Mouse (Mus musculus): ENCODE measurements around the gene Tax1bp3. TPM values are rescaled to one million over a fixed set of nuclear protein-coding genes. Genes with fewer than 3 reads are reported as not detected.

Tax1bp3 gene
- total RNA-seq, 2 experiments from 2014 or later, result 74.0 to 82.4 TPM

GRCm38 (mm10) chr11:73225856-73226255 lies 49.0 kb downstream of the Tax1bp3 start:
- DNase-seq (ENCODE audit: low spot score in 2 of 2), result no peak

GRCm38 (mm10) chr11:73228881-73229280 lies 52.0 kb downstream of the Tax1bp3 start:
- no peak for DNase-seq (ENCODE audit: low spot score in 2 of 2)

GRCm38 (mm10) chr11:73230081-73230480 lies 53.2 kb downstream of the Tax1bp3 start:
- no peak for DNase-seq (ENCODE audit: low spot score in 2 of 2)

GRCm38 (mm10) chr11:73232513-73232912 lies 55.6 kb downstream of the Tax1bp3 start:
- no peak for DNase-seq (ENCODE audit: low spot score in 2 of 2)

Other genes with a start within 250 kb of the Tax1bp3 start
- 10 to 100 TPM; 16.6 to 18.3 TPM for gene Atp2a3, start 215.9 kb upstream of the Tax1bp3 start, total RNA-seq (2021)
- gene P2rx1, start 178.0 kb upstream of the Tax1bp3 start, total RNA-seq (2021), result 1 to 10 TPM; 1.3 to 3.2 TPM
- 1 to 10 TPM; 2.5 to 2.6 TPM for gene Camkk1, start 158.1 kb upstream of the Tax1bp3 start, total RNA-seq (2021)
- 10 to 100 TPM; 15.2 to 17.2 TPM for gene Ncbp3, start 129.3 kb upstream of the Tax1bp3 start, total RNA-seq (2021)
- gene Itgae, start 86.5 kb upstream of the Tax1bp3 start, total RNA-seq (2021), result under 1 TPM; 0.42 to 0.45 TPM
- 1 to 10 TPM; 4.6 to 5.9 TPM for gene Haspin, start 38.8 kb upstream of the Tax1bp3 start, total RNA-seq (2021)
- gene P2rx5, start 16.7 kb upstream of the Tax1bp3 start, total RNA-seq (2021), result 1 to 10 TPM; 1.8 to 2.7 TPM
- 10 to 100 TPM; 60.5 to 72.1 TPM for gene Emc6, start within 50 bp of the Tax1bp3 start, total RNA-seq (2021)
- gene Ctns, start 22.0 kb downstream of the Tax1bp3 start, total RNA-seq (2021), result 10 to 100 TPM; 19.1 to 19.4 TPM
- 1 to 10 TPM; 6.8 to 9.0 TPM for gene Shpk, start 22.4 kb downstream of the Tax1bp3 start, total RNA-seq (2021)
- under 1 TPM; 0.14 to 0.22 TPM for gene Trpv1, start 57.2 kb downstream of the Tax1bp3 start, total RNA-seq (2021)
- gene Trpv3, start 90.3 kb downstream of the Tax1bp3 start, total RNA-seq (2021), result under 1 TPM; 0.08 to 0.17 TPM
- gene Aspa, start 152.5 kb downstream of the Tax1bp3 start, total RNA-seq (2021), result 10 to 100 TPM in 1 of 2 experiments, 1 to 10 TPM in 1; 7.7 to 12.0 TPM
- not detected for gene Gm49340, start 152.7 kb downstream of the Tax1bp3 start, total RNA-seq (2021)
- under 1 TPM; 0.22 to 0.56 TPM for gene Spata22, start 152.7 kb downstream of the Tax1bp3 start, total RNA-seq (2021)
- gene Olfr20, start 173.7 kb downstream of the Tax1bp3 start, total RNA-seq (2021), result not detected
- not detected for gene Olfr376, start 194.2 kb downstream of the Tax1bp3 start, total RNA-seq (2021)
- gene Olfr1, start 222.5 kb downstream of the Tax1bp3 start, total RNA-seq (2021), result not detected